Mouse (Mus musculus): ENCODE data around the gene Eri2.

DNA sequence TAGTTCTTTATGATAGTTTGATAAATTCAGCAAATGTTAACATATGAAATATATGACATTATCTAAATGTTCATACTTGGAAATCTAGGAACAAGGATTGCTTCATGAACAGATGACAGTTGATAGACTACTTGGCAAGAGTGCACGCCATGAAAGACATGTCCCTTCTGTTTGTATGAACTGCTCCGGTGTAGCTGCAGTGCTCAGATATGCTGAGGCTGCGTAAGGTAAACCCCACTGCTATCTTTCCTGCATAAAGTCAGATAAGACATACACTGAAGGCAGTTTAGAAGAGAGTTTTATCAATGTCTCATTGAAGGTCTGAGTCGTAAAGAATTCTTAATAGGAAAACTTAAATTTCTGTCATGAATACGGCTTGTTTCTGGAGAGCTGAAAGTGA, 8.9 kb downstream of the Eri2 start:
- no peak for TF ChIP-seq POLR2A (IDR thresholded peaks at IDR 0.05; ENCODE audit: control insufficient read depth, low read depth, low read length)
- TF ChIP-seq CTCF (IDR thresholded peaks at IDR 0.05; ENCODE audit: control insufficient read depth, insufficient read depth, insufficient replicate concordance, low read depth, low read length) = no peak

Data from testis, adult 2 months (tissue).